Mouse (Mus musculus): Measurements from ENCODE around the gene Ctnnal1. TPM values are rescaled to one million over a fixed set of nuclear protein-coding genes. Genes with fewer than 3 reads are reported as not detected.

The Ctnnal1 gene
- total RNA-seq, 2 experiments from 2014 or later, result 0.84 to 5.5 TPM

DNA sequence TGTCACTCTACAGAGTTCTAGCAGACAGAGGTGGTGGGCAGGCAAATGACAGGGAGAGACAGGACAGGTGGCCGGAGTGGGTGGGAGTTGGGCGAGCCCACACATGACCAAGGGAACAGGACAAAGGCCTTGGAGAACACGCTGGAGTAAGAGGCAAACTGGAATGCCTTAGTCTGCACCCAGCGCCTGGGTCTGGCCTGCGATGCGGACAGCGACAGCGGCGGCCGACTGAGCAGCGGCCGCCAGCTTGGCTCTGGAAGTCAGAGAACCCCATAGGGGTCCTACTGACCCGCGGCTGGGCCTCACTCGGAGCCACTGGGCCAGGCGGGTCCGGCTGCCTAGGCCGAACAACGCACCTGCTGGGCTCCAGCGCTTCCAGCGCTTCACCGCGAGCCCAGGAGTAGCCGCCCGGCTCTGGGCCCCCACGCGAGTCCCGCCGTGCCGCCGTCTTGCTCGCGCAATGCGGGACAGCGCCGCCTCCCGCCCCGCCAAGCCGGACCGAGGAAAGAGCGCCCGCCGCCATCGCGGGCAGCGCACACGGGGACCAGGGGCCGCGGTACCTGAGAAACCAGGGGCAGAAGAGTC is 479 bp downstream of the Ctnnal1 start:
- ATAC-seq (replicated peaks; ENCODE audit: low FRiP score, poor library complexity, severe bottlenecking), result no peak

DNA sequence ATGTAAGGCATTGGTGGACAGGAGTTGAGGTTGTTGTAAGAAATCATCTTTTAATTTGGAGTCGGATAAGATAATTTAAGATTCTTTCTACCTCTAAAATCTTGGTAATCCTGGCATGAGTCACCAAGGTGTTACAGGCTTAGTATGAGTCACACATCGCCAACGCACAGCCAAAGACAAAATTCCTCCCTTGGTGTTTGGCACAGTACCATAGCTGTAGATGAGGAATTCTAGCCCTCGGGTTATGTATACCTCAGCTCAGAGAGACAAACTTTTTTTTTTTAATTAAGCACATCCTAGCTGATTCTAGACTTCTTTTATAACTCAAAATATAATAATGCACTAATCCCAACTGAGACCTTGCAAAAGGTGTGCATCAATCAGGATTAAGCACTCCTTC is 972 bp downstream of the Ctnnal1 start:
- no peak for ATAC-seq (replicated peaks; ENCODE audit: low FRiP score, poor library complexity, severe bottlenecking)

GRCm38 (mm10) chr4:56861551-56861950 is 3.4 kb downstream of the Ctnnal1 start:
- no peak for ATAC-seq (replicated peaks; ENCODE audit: low FRiP score, poor library complexity, severe bottlenecking)

DNA sequence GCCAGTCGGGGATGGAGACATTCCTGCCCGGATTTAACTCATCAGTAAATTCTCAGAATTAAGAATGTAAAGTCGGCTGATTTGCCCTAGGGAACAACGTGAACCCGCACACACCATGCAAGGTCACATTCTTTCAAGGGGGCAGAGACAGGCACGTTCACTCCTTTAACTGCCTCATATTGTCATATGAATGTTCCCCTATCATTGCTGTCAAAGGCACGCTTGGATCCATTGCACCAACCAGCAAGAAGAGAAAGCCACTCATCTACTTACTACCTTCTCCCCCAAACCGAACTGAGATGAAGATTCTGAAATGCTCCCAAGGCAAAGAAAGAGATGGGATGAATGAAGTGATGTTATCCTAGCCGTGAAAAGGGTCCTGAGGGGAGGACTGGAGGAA is 6.3 kb downstream of the Ctnnal1 start:
- no peak for ATAC-seq (replicated peaks; ENCODE audit: low FRiP score, poor library complexity, severe bottlenecking)

DNA sequence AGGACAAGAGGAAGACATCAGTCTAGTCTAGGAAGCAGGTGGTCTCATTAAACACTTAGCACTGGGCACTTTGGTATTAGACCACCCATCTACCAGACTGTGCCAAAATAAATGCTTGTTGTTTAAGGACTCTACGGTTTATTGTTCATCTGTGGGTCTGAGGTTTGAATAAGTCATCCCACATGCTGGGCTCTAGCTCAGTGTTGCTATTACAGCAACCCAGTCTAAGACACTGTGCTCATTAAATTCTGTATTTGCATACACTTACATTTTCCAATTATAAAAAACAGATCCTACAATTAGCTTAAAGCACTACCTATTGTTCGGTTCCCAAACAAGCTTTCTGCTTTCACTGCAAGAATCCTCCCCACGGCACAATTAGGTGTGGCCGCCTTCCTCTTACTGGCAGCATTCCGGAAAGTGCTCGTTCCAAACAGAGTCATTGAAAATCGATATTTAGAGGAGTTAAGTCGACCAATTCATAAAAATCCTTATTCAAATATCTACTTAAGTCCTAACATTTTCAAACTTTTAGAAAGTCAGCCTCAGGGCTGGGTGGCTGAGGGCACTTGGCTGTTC is 8.5 kb downstream of the Ctnnal1 start:
- no peak for ATAC-seq (replicated peaks; ENCODE audit: low FRiP score, poor library complexity, severe bottlenecking)

GRCm38 (mm10) chr4:56855935-56856334 is 9.1 kb downstream of the Ctnnal1 start:
- ATAC-seq (replicated peaks; ENCODE audit: low FRiP score, poor library complexity, severe bottlenecking), result no peak

- no peak for ATAC-seq (replicated peaks; ENCODE audit: low FRiP score, poor library complexity, severe bottlenecking)
Observed at GRCm38 (mm10) chr4:56850724-56851123, 14.3 kb downstream of the Ctnnal1 start.

DNA sequence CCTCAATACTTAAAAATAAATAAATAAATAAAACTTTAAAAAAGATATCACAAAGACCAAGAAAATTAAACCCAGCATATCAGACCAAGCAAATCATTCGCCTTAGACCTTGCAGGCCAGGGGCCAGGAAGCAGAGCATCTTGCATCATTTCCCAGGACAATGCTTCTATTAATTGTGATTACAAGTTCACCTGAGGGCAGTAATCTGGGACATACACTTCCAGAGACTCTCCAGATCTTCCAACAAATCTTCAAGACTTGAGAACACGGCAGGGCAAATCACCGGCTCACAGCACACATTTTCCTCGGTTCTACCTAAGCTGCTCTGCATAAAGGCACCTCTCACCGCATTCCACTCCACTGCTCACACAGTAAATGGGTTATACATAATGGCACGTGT is 16.9 kb downstream of the Ctnnal1 start:
- ATAC-seq (replicated peaks; ENCODE audit: low FRiP score, poor library complexity, severe bottlenecking), result no peak

DNA sequence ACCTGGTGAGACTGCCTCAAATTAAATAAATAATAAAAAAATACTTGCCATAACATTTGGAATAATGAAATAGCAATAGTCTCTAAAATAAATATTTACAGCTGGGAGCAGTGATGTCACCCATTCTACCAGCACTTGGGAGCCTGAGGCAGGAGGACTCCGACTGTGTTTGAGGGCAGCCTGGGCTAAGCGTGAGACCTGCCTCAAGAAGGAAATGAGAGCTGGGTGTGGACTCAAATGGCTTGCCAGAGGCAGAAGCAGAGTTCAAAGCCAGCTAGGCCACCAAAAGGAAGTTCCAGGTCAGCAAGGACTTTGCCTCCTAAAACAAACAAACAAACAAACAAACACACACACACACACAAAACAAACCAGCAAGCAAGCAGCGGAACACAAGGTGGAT is 17.6 kb downstream of the Ctnnal1 start:
- no peak for ATAC-seq (replicated peaks; ENCODE audit: low FRiP score, poor library complexity, severe bottlenecking)

DNA sequence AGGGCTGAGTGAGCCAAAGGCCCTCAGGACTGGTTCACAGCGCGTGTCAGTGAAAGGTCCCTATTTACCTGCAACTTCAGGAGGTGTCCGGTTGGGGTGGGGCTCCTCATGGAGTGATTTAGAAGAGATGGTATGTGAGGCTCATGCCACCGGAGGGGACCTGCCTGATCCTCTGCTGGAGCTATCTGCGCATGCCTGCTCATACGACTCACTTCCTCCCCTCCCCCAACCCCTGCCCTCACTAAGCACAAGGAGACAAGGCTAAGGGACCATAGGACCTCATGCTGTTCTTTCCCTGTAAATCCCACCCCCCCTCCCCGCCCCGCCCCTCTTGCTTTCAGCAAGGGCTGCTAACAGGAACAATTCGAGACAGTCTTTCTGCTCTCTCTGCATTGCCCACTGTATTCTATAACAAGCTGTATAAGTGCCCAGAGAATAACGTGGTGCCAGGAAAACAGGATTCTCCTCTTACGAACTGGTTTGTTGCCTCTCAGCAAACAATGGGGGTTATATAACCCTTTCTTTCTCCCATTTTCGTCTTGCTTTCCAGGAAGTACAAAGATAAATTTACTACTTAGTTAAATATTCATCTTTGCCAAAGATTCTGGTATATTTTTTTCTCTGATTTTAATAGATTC is 19.0 kb downstream of the Ctnnal1 start:
- ATAC-seq (replicated peaks; ENCODE audit: low FRiP score, poor library complexity, severe bottlenecking), result no peak

DNA sequence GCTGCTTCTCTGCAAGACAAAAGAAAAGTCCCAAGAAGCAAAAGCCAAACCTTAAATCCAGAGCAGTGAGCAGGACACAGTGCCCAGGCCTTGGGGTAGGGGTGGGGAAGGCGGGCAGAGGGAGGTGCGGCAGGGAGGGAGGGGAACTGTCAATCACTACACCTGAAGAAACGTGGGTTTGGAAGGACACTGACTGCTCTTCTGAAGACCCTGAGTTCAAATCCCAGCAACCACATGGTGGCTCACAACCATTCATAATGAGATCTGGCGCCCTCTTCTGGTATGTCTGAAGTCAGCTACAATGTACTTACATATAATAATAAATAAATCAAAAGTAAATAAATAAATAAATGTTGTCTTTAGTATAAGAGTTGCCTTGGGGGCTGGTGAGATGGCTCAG is 20.1 kb downstream of the Ctnnal1 start:
- no peak for ATAC-seq (replicated peaks; ENCODE audit: low FRiP score, poor library complexity, severe bottlenecking)

GRCm38 (mm10) chr4:56843963-56844362 is 21.0 kb downstream of the Ctnnal1 start:
- ATAC-seq (replicated peaks; ENCODE audit: low FRiP score, poor library complexity, severe bottlenecking), result no peak

- no peak for ATAC-seq (replicated peaks; ENCODE audit: low FRiP score, poor library complexity, severe bottlenecking)
Observed at GRCm38 (mm10) chr4:56842501-56842900, 22.5 kb downstream of the Ctnnal1 start.

GRCm38 (mm10) chr4:56840297-56840696 is 24.7 kb downstream of the Ctnnal1 start:
- ATAC-seq (replicated peaks; ENCODE audit: low FRiP score, poor library complexity, severe bottlenecking), result no peak

DNA sequence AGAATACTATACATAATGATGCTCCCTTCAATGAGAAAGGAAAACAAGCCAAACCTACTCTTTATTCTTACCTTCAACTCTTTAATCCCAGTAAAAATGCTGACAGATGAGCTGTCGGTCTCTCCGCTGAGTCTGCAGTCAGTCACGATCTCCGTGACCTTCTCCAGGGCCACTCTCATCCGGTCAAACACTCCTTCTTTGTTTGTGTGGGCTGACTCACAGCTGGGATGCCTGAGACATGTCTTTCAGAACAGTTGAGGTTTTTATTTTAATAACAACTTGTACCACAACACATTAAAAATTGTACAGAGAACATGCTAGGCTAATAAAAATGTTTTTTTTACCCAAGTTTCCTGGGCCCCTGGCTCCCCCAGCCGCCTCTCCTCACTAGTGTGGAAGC is 27.3 kb downstream of the Ctnnal1 start:
- ATAC-seq (replicated peaks; ENCODE audit: low FRiP score, poor library complexity, severe bottlenecking), result no peak

GRCm38 (mm10) chr4:56831998-56832397 is 33.0 kb downstream of the Ctnnal1 start:
- ATAC-seq (replicated peaks; ENCODE audit: low FRiP score, poor library complexity, severe bottlenecking), result no peak

- ATAC-seq (replicated peaks; ENCODE audit: low FRiP score, poor library complexity, severe bottlenecking), result no peak
Observed at GRCm38 (mm10) chr4:56831013-56831609, 33.9 kb downstream of the Ctnnal1 start.

GRCm38 (mm10) chr4:56829511-56829921 is 35.5 kb downstream of the Ctnnal1 start:
- ATAC-seq (replicated peaks; ENCODE audit: low FRiP score, poor library complexity, severe bottlenecking), result no peak

GRCm38 (mm10) chr4:56828932-56829331 is 36.1 kb downstream of the Ctnnal1 start:
- ATAC-seq (replicated peaks; ENCODE audit: low FRiP score, poor library complexity, severe bottlenecking), result no peak

DNA sequence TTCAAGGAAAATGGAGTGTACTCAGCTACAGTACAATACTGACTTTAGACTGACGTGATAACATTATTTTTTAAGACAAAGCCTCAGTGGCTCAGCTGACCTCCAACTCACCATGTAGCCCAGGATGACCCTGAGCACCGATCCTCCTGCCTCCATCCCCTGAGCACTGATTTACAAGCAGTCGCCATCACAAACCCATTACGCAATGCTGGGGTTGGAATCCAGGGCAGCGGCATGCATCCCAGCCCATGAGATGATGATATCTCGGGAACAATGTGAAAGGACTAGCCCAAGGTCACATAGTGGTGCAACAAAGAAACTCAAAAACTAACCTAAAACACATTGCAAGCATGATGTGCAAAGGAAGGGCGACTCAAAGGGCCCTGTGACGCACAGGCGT is 40.8 kb downstream of the Ctnnal1 start:
- ATAC-seq (replicated peaks; ENCODE audit: low FRiP score, poor library complexity, severe bottlenecking), result no peak

- no peak for ATAC-seq (replicated peaks; ENCODE audit: low FRiP score, poor library complexity, severe bottlenecking)
Observed at GRCm38 (mm10) chr4:56820017-56820550, 44.9 kb downstream of the Ctnnal1 start.

Data from erythroid progenitor cell, adult 5-6 weeks (primary cell).